Mouse (Mus musculus) left cerebral cortex, postnatal 36 days (tissue): ENCODE results near the gene Bcl7b. TPM values are rescaled to one million over a fixed set of nuclear protein-coding genes. Genes with fewer than 3 reads are reported as not detected.

ENCODE experiments used
- DNase-seq, 2 experiments: peaks; one replicate each; pipeline ENCODE4 v3.0.0; 2021 to 2022; ENCODE audit warnings: low spot score in 2 of 2, mixed read lengths in 1 of 2
- intact Hi-C: fragments of 180-260 bp; cut with DNase I; formaldehyde crosslinking; loops from one replicate; pipeline ENCODE4 v1.15.1; 2025
- total RNA-seq, 2 experiments: library from RNA; stranded (reverse); gene quantifications; 2 replicates each; pipeline ENCODE4 v1.2.3; 2021

Gene Bcl7b
- total RNA-seq, 2 experiments from 2014 or later, result 54.7 to 58.3 TPM

- DNase-seq, result no peak
- intact Hi-C loops, result no loop called here
Measured at GRCm38 (mm10) chr5:135162821-135163220, 5.3 kb upstream of the Bcl7b start.

- no peak for DNase-seq
- intact Hi-C loops, result no loop called here
Measured at GRCm38 (mm10) chr5:135166909-135167308, 1.2 kb upstream of the Bcl7b start.

- DNase-seq, result no peak
- intact Hi-C loops, result no loop called here
Measured at GRCm38 (mm10) chr5:135167469-135167868, 614 bp upstream of the Bcl7b start.

- intact Hi-C loops, result no loop called here
- no peak for DNase-seq
Measured at GRCm38 (mm10) chr5:135169479-135169878, 1.4 kb downstream of the Bcl7b start.

GRCm38 (mm10) chr5:135171688-135172220, 3.7 kb downstream of the Bcl7b start:
- intact Hi-C loops, result no loop called here
- DNase-seq, result no peak

GRCm38 (mm10) chr5:135172986-135173385, 4.9 kb downstream of the Bcl7b start:
- intact Hi-C loops, result no loop called here

GRCm38 (mm10) chr5:135175086-135175485, 7.0 kb downstream of the Bcl7b start:
- DNase-seq, result no peak

More at GRCm38 (mm10) chr5:135172986-135173385, 4.9 kb downstream of the Bcl7b start:
- DNase-seq, result no peak

GRCm38 (mm10) chr5:135178523-135178922, 10.4 kb downstream of the Bcl7b start:
- intact Hi-C loops, result no loop called here
- DNase-seq, result no peak

More at GRCm38 (mm10) chr5:135175086-135175485, 7.0 kb downstream of the Bcl7b start:
- intact Hi-C loops, result no loop called here

- intact Hi-C loops, result no loop called here
- peak; percentile 53 to 69 for DNase-seq
Measured at GRCm38 (mm10) chr5:135178996-135179395, 10.9 kb downstream of the Bcl7b start.

- intact Hi-C loops, result no loop called here
Measured at GRCm38 (mm10) chr5:135179616-135180015, 11.5 kb downstream of the Bcl7b start.

GRCm38 (mm10) chr5:135180796-135181195, 12.7 kb downstream of the Bcl7b start:
- DNase-seq, result no peak
- intact Hi-C loops, result no loop called here

More at GRCm38 (mm10) chr5:135179616-135180015, 11.5 kb downstream of the Bcl7b start:
- no peak for DNase-seq

GRCm38 (mm10) chr5:135181776-135182175, 13.7 kb downstream of the Bcl7b start:
- intact Hi-C loops, result no loop called here
- no peak for DNase-seq

GRCm38 (mm10) chr5:135183131-135183861, 15.2 kb downstream of the Bcl7b start:
- intact Hi-C loops, result no loop called here

GRCm38 (mm10) chr5:135185016-135185415, 16.9 kb downstream of the Bcl7b start:
- intact Hi-C loops, result loop anchor here (5.0 kb wide), 1 partner anchor 178 kb away; the partner anchor contains the start of gene Abhd11
- no peak for DNase-seq

More at GRCm38 (mm10) chr5:135183131-135183861, 15.2 kb downstream of the Bcl7b start:
- DNase-seq, result peak; percentile 56 to 68

- intact Hi-C loops, result loop anchor here (5.0 kb wide), 1 partner anchor 178 kb away; the partner anchor contains the start of gene Abhd11
- DNase-seq, result no peak
Measured at GRCm38 (mm10) chr5:135185596-135185995, 17.5 kb downstream of the Bcl7b start.

GRCm38 (mm10) chr5:135186231-135186620, 18.1 kb downstream of the Bcl7b start:
- DNase-seq, result no peak
- intact Hi-C loops, result loop anchor here (2.0 to 5.0 kb wide), 2 partner anchors 37 to 179 kb away; partner anchors contain the start of genes Abhd11 and Tbl2

- peak; percentile 98 to 99 for DNase-seq
- intact Hi-C loops, result loop anchor here (1.0 to 5.0 kb wide), 3 partner anchors 18 to 179 kb away; partner anchors contain the start of genes Abhd11, Bcl7b and Tbl2
Measured at GRCm38 (mm10) chr5:135186621-135187348, 18.7 kb downstream of the Bcl7b start, which contains the start of gene Baz1b. Gene Baz1b, plus strand, starts transcription at chr5:135187264.

- intact Hi-C loops, result loop anchor here (1.0 to 5.0 kb wide), 3 partner anchors 19 to 180 kb away; partner anchors contain the start of genes Abhd11, Bcl7b and Tbl2
- peak in 1 of 2 experiments; percentile 55 for DNase-seq
Measured at GRCm38 (mm10) chr5:135187349-135188213, 19.5 kb downstream of the Bcl7b start.

GRCm38 (mm10) chr5:135188214-135188554, 20.1 kb downstream of the Bcl7b start:
- no peak for DNase-seq
- intact Hi-C loops, result loop anchor here (5.0 kb wide), 1 partner anchor 181 kb away; the partner anchor contains the start of gene Abhd11
